Mouse (Mus musculus) brain, embryonic 14.5 days (tissue): Measurements from ENCODE around the gene Pdcd6ip.

ENCODE experiments used
- CTCF ChIP-seq: fragments of 200-500 bp; IDR thresholded peaks from 2 replicates; pipeline ENCODE4 v1.5.1; 2012; ENCODE audit warnings: inconsistent platforms, mild to moderate bottlenecking, moderate library complexity, borderline replicate concordance; ENCODE audit not compliant: insufficient read depth, insufficient read length; ENCODE audit errors: extremely low read depth
- POLR2A ChIP-seq: fragments of 200-500 bp; IDR thresholded peaks from 2 replicates; pipeline ENCODE4 v1.6.1; 2012; ENCODE audit warnings: mild to moderate bottlenecking, inconsistent platforms, borderline replicate concordance; ENCODE audit not compliant: poor library complexity, insufficient read depth, insufficient read length, severe bottlenecking; ENCODE audit errors: extremely low read depth

GRCm38 (mm10) chr9:113644076-113644475 is 64.0 kb downstream of the Pdcd6ip start:
- TF ChIP-seq CTCF (no peak), POLR2A (no peak)
